Mouse (Mus musculus) lung, embryonic 16.5 days (tissue): ENCODE data around the gene Fhad1. TPM values are rescaled to one million over a fixed set of nuclear protein-coding genes. Genes with fewer than 3 reads are reported as not detected.

Experiments used
- ATAC-seq: fragments of 200-750 bp; cut with Nextera tagmentation; 2 replicates; pipeline ENCODE4 v1.8.0; 2017; ENCODE audit warnings: low read depth, mild to moderate bottlenecking, moderate library complexity
- H3K27ac ChIP-seq: fragments of 300-500 bp; sonication (generic); 2 replicates; pipeline ENCODE4 v1.5.1; 2014; ENCODE audit warnings: mild to moderate bottlenecking, control low read depth, low read length
- H3K27me3 ChIP-seq: fragments of 300-500 bp; sonication (generic); 2 replicates; pipeline ENCODE4 v1.6.1; 2014; ENCODE audit warnings: low read depth, low read length, mixed read lengths; ENCODE audit not compliant: control insufficient read depth, insufficient read depth
- H3K36me3 ChIP-seq: fragments of 300-500 bp; sonication (generic); 2 replicates; pipeline ENCODE4 v1.6.1; 2014; ENCODE audit warnings: low read length; ENCODE audit not compliant: control insufficient read depth, insufficient read depth
- H3K4me1 ChIP-seq: fragments of 300-500 bp; sonication (generic); replicated peaks from 2 replicates; pipeline ENCODE4 v1.6.1; 2014; ENCODE audit warnings: low read length, mixed read lengths; ENCODE audit not compliant: control insufficient read depth, insufficient read depth
- H3K4me2 ChIP-seq: fragments of 300-500 bp; sonication (generic); 2 replicates; pipeline ENCODE4 v1.6.1; 2014; ENCODE audit warnings: low read depth, low read length, control low read depth
- H3K4me3 ChIP-seq: fragments of 300-500 bp; sonication (generic); 2 replicates; pipeline ENCODE4 v1.5.1; 2014; ENCODE audit warnings: mild to moderate bottlenecking, low read length, control low read depth
- H3K9ac ChIP-seq: fragments of 300-500 bp; sonication (generic); 2 replicates; pipeline ENCODE4 v1.6.1; 2014; ENCODE audit warnings: low read length, control low read depth
- H3K9me3 ChIP-seq: fragments of 300-500 bp; sonication (generic); 2 replicates; pipeline ENCODE4 v1.6.1; 2016; ENCODE audit warnings: low read length; ENCODE audit not compliant: control insufficient read depth
- WGBS: fragments of 180-500 bp; shearing (Covaris S2); extraction: QIAGEN DNeasy Blood & Tissue Kit; methylation state at CpG from one replicate; pipeline ENCODE4 v1.1.7; 2014; 5-methylcytosine and 5-hydroxymethylcytosine counted together
- polyA plus RNA-seq: library from polyadenylated mRNA; unstranded; fragments of >200 nt; fragmentation: Nextera tagmentation; extraction: Ambion mirVana; gene quantifications from 2 replicates; pipeline ENCODE4 v1.2.1, GENCODE M21; 2015

Fhad1 gene
- polyA plus RNA-seq, 1 experiment from 2014 or later, result 3.3 TPM

GRCm38 (mm10) chr4:141914040-141914439 lies 100.8 kb downstream of the Fhad1 start:
- no peak; the same call in 1 of the 2 replicates for ATAC-seq
- H3K36me3 ChIP-seq, result no peaks in the 10 kb centered on the region
- H3K4me3 ChIP-seq, result no peak overlapping the region
- no peak overlapping the region; the same call in 1 of the 2 replicates for H3K27ac ChIP-seq
- H3K4me1 ChIP-seq, result peaks cover 8% of the 10 kb centered on the region
- 27% methylated on average over 7 of the region's 7 CpGs for WGBS
- no peak overlapping the region for H3K4me2 ChIP-seq
- H3K27me3 ChIP-seq, result no peaks in the 10 kb centered on the region
- H3K9ac ChIP-seq, result no peak overlapping the region
- no peaks in the 10 kb centered on the region for H3K9me3 ChIP-seq

GRCm38 (mm10) chr4:141913201-141913993 lies 101.5 kb downstream of the Fhad1 start:
- no peak overlapping the region for H3K4me3 ChIP-seq
- peak; percentile 82 for ATAC-seq
- WGBS, result 54% methylated on average over 13 of the region's 13 CpGs

DNA sequence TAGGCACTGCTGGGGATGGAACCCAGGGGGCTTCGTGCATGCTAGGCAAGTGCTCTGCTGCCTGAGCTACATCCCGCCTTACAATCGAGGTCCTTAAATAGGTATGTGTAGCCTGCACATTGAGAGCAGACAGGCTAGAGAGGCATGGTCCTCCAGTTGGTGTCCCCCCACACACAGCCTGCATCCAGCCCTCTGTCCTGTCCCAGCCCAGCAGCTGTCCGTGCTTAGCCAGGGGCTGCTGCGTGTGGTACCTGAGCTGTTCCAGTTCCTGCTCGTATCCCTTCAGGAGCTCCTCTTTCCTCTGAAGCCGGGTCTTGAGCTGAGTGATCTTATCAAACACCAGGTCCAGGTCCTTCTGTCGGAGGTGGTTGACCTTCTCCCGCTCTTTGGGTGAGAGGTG lies 110.2 kb downstream of the Fhad1 start:
- WGBS, result 53% methylated on average over 9 of the region's 9 CpGs
- H3K4me2 ChIP-seq, result no peak overlapping the region
- peaks cover 7% of the 10 kb centered on the region for H3K4me1 ChIP-seq
- H3K9ac ChIP-seq, result no peak overlapping the region
- no peak overlapping the region for H3K4me3 ChIP-seq
- no peaks in the 10 kb centered on the region for H3K9me3 ChIP-seq
- no peaks in the 10 kb centered on the region for H3K27me3 ChIP-seq
- no peak for ATAC-seq
- H3K36me3 ChIP-seq, result no peaks in the 10 kb centered on the region
- H3K27ac ChIP-seq, result no peak overlapping the region

More at GRCm38 (mm10) chr4:141913201-141913993, 101.5 kb downstream of the Fhad1 start:
- Histone ChIP-seq H3K9ac (no peak overlapping the region), H3K4me2 (no peak overlapping the region), H3K27me3 (no peaks in the 10 kb centered on the region), H3K27ac (peak overlapping the region; percentile 67), H3K36me3 (no peaks in the 10 kb centered on the region), H3K4me1 (peaks cover 8% of the 10 kb centered on the region), H3K9me3 (no peaks in the 10 kb centered on the region)

DNA sequence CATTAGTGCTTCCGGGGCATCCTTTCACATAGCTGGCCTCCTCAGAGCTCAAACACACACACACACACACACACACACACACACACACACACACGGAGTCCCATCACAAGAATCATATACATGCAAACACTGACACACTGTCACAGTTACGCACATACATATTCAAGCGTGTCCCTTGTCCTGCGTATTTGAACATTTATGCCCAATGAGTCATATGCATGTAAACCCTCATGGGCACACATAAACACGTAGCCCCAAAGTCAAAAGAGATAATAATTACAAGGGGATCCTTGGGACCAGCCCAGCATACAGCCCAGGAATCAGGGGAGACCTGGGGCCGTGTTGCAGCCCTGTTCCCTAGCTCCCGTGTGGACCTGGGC lies 112.4 kb downstream of the Fhad1 start:
- no peak overlapping the region for H3K4me2 ChIP-seq
- peaks cover 12% of the 10 kb centered on the region for H3K4me1 ChIP-seq
- no peak overlapping the region for H3K4me3 ChIP-seq
- 78% methylated on average over 8 of the region's 8 CpGs for WGBS
- H3K9me3 ChIP-seq, result no peaks in the 10 kb centered on the region
- H3K27me3 ChIP-seq, result no peaks in the 10 kb centered on the region
- H3K36me3 ChIP-seq, result no peaks in the 10 kb centered on the region
- no peak overlapping the region for H3K27ac ChIP-seq
- H3K9ac ChIP-seq, result no peak overlapping the region
- ATAC-seq, result no peak

- no peak overlapping the region for H3K27ac ChIP-seq
- H3K27me3 ChIP-seq, result no peaks in the 10 kb centered on the region
- H3K4me2 ChIP-seq, result no peak overlapping the region
- no peaks in the 10 kb centered on the region for H3K36me3 ChIP-seq
- H3K9ac ChIP-seq, result no peak overlapping the region
- H3K4me1 ChIP-seq, result peaks cover 13% of the 10 kb centered on the region
- WGBS, result 75% methylated on average over 17 of the region's 17 CpGs
- no peak for ATAC-seq
- H3K4me3 ChIP-seq, result no peak overlapping the region
- no peaks in the 10 kb centered on the region for H3K9me3 ChIP-seq
These were observed 113.0 kb downstream of the Fhad1 start for GRCm38 (mm10) chr4:141901711-141902478.

DNA sequence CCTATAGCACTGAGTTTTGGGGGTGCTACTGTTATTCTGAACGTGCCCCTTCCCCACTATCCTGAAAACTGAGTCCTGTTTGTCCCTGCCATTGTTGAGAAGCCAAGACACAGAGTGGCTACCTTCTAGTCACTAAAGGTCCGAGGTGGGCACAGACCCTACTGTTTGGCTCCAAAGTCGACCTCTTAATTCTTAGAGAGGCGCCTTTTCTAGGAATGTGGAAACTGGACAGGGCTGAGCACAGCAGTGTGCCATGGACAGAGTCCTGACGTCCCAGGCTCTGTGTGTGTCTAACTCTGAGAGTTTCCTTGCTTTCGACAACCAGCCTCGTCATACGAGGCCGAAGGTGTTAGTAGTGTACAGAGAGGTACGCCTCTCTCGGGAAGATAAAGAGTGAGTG lies 114.5 kb downstream of the Fhad1 start:
- Histone ChIP-seq H3K4me2 (no peak overlapping the region), H3K27ac (peak overlapping the region; percentile 73), H3K36me3 (no peaks in the 10 kb centered on the region), H3K27me3 (no peaks in the 10 kb centered on the region), H3K4me1 (peaks cover 16% of the 10 kb centered on the region), H3K4me3 (no peak overlapping the region), H3K9ac (no peak overlapping the region), H3K9me3 (no peaks in the 10 kb centered on the region)
- 53% methylated on average over 11 of the region's 11 CpGs for WGBS
- peak; percentile 23; the same call in 1 of the 2 replicates for ATAC-seq

- H3K27ac ChIP-seq, result peak overlapping the region; percentile 56
- H3K9ac ChIP-seq, result no peak overlapping the region
- H3K4me1 ChIP-seq, result peaks cover 16% of the 10 kb centered on the region
- peak; percentile 75 for ATAC-seq
- no peaks in the 10 kb centered on the region for H3K9me3 ChIP-seq
- H3K4me3 ChIP-seq, result no peak overlapping the region
- H3K4me2 ChIP-seq, result no peak overlapping the region
- no peaks in the 10 kb centered on the region for H3K36me3 ChIP-seq
- 9% methylated on average over 8 of the region's 8 CpGs for WGBS
- no peaks in the 10 kb centered on the region for H3K27me3 ChIP-seq
These were observed 114.9 kb downstream of the Fhad1 start for GRCm38 (mm10) chr4:141899936-141900335.

- H3K4me3 ChIP-seq, result no peak overlapping the region
- H3K27me3 ChIP-seq, result no peaks in the 10 kb centered on the region
- no peak overlapping the region for H3K9ac ChIP-seq
- no peaks in the 10 kb centered on the region for H3K36me3 ChIP-seq
- WGBS, result 81% methylated on average over 8 of the region's 8 CpGs
- H3K4me2 ChIP-seq, result no peak overlapping the region
- no peak overlapping the region for H3K27ac ChIP-seq
- no peaks in the 10 kb centered on the region for H3K9me3 ChIP-seq
- H3K4me1 ChIP-seq, result peaks cover 16% of the 10 kb centered on the region
- no peak for ATAC-seq
These were observed 116.0 kb downstream of the Fhad1 start for GRCm38 (mm10) chr4:141898905-141899304.

GRCm38 (mm10) chr4:141897838-141898237 lies 117.0 kb downstream of the Fhad1 start:
- WGBS, result 37% methylated on average over 3 of the region's 3 CpGs
- no peak overlapping the region for H3K9ac ChIP-seq
- no peak for ATAC-seq
- no peak overlapping the region for H3K4me2 ChIP-seq
- no peaks in the 10 kb centered on the region for H3K36me3 ChIP-seq
- no peaks in the 10 kb centered on the region for H3K9me3 ChIP-seq
- peaks cover 16% of the 10 kb centered on the region for H3K4me1 ChIP-seq
- H3K27me3 ChIP-seq, result no peaks in the 10 kb centered on the region
- no peak overlapping the region for H3K4me3 ChIP-seq
- no peak overlapping the region for H3K27ac ChIP-seq
